ENCODE assay signal across 10 mouse cellular contexts in genomic region chr2:11192281-11193098, GRCm38 (mm10). TPM values are rescaled to one million over a fixed set of nuclear protein-coding genes. Genes with fewer than 3 reads are reported as not detected.
DNase-seq lines count a peak whose midpoint lies in the region; ATAC-seq and TF ChIP-seq lines count a peak whose summit lies in the region.
"Had no signal": no experiment of that assay in that cellular context is flagged by ENCODE, and none has a peak within 500 bp of the region (broad histone marks: within the 10 kb centered on the region; RNA-seq: fewer than 3 reads in every experiment).

No protein-coding gene starts in this region.

- H3K9ac ChIP-seq in embryonic facial prominence, embryonic 14.5 days (ENCODE audit: low read depth, low read length) = no peak overlapping the region
- H3K9ac ChIP-seq in intestine, embryonic 15.5 days = no peak overlapping the region
- H3K9ac ChIP-seq in liver, embryonic 16.5 days (ENCODE audit: low read depth, low read length) = no peak overlapping the region
- H3K9ac ChIP-seq in midbrain, postnatal 0 days (replicated peaks; ENCODE audit: low read length, poor library complexity, severe bottlenecking) = no peak overlapping the region

- TF ChIP-seq CTCF in midbrain, postnatal 0 days (IDR thresholded peaks at IDR 0.05) = no peak

- H3K4me2 ChIP-seq in embryonic facial prominence, embryonic 14.5 days (ENCODE audit: low read depth, low read length) = 0 out of 2 replicates have a peak overlapping the region, but pooled peaks have one; percentile 3
- H3K4me2 ChIP-seq in intestine, embryonic 15.5 days (replicated peaks) = peak overlapping the region; percentile 22; the same call in 1 of the 2 replicates
- H3K4me2 ChIP-seq in liver, embryonic 16.5 days (ENCODE audit: low read depth, low read length) = peak overlapping the region; percentile 49
- no peak overlapping the region for H3K4me2 ChIP-seq in midbrain, postnatal 0 days (ENCODE audit: low read depth, low read length, poor library complexity, severe bottlenecking)

- 60% methylated on average over 12 of the region's 12 CpGs for WGBS in embryonic facial prominence, embryonic 14.5 days
- WGBS in embryonic facial prominence, embryonic 10.5 days = 75% methylated on average over 12 of the region's 12 CpGs
- WGBS in intestine, embryonic 15.5 days = 42% methylated on average over 12 of the region's 12 CpGs
- 22% methylated on average over 12 of the region's 12 CpGs for WGBS in liver, embryonic 16.5 days (ENCODE audit: insufficient replicate concordance)
- WGBS in midbrain, postnatal 0 days = 66% methylated on average over 12 of the region's 12 CpGs

- no peak overlapping the region for H3K4me3 ChIP-seq in embryonic facial prominence, embryonic 14.5 days (ENCODE audit: low read depth, low read length)
- no peak overlapping the region for H3K4me3 ChIP-seq in embryonic facial prominence, embryonic 10.5 days
- H3K4me3 ChIP-seq in intestine, embryonic 15.5 days (replicated peaks) = no peak overlapping the region
- peak overlapping the region; percentile 34 for H3K4me3 ChIP-seq in liver, embryonic 16.5 days (ENCODE audit: low read depth, low read length)
- H3K4me3 ChIP-seq in midbrain, postnatal 0 days (ENCODE audit: low read depth, low read length) = no peak overlapping the region

- H3K9me3 ChIP-seq in embryonic facial prominence, embryonic 14.5 days (ENCODE audit: control insufficient read depth, low read length) = no peaks in the 10 kb centered on the region
- no peaks in the 10 kb centered on the region for H3K9me3 ChIP-seq in embryonic facial prominence, embryonic 10.5 days
- H3K9me3 ChIP-seq in intestine, embryonic 15.5 days = no peaks in the 10 kb centered on the region
- H3K9me3 ChIP-seq in liver, embryonic 16.5 days (replicated peaks; ENCODE audit: control insufficient read depth, low read length) = no peaks in the 10 kb centered on the region
- H3K9me3 ChIP-seq in midbrain, postnatal 0 days (ENCODE audit: low read length) = no peaks in the 10 kb centered on the region

- no peak for DNase-seq in embryonic facial prominence, embryonic 14.5 days (ENCODE audit: low spot score)
- DNase-seq in embryonic facial prominence, embryonic 10.5 days (ENCODE audit: low spot score) = no peak
- DNase-seq in B cell, adult 2 months = peak; percentile 46 to 48
- DNase-seq in midbrain, postnatal 0 days (ENCODE audit: low spot score) = no peak
- DNase-seq in cerebellum, postnatal 36 days = no peak
- DNase-seq in layer of hippocampus, adult 18-20 months (ENCODE audit: low spot score in 2 of 2) = no peak
- DNase-seq: gastrocnemius, postnatal 25 days; layer of hippocampus, adult 9-11 months had no signal

- H3K27ac ChIP-seq in embryonic facial prominence, embryonic 14.5 days (replicated peaks; ENCODE audit: low read depth, low read length) = no peak overlapping the region
- H3K27ac ChIP-seq in embryonic facial prominence, embryonic 10.5 days (replicated peaks) = no peak overlapping the region
- no peak overlapping the region for H3K27ac ChIP-seq in intestine, embryonic 15.5 days
- peak overlapping the region; percentile 56 for H3K27ac ChIP-seq in liver, embryonic 16.5 days (ENCODE audit: low read length)
- no peak overlapping the region for H3K27ac ChIP-seq in midbrain, postnatal 0 days (ENCODE audit: low read depth, low read length)

- H3K4me1 ChIP-seq in embryonic facial prominence, embryonic 14.5 days (ENCODE audit: control insufficient read depth, insufficient read depth, low read length) = no peaks in the 10 kb centered on the region
- 0 out of 2 replicates have a peak, but pooled peaks cover 2% of the 10 kb centered on the region for H3K4me1 ChIP-seq in embryonic facial prominence, embryonic 10.5 days
- no peaks in the 10 kb centered on the region for H3K4me1 ChIP-seq in intestine, embryonic 15.5 days (replicated peaks)
- no peaks in the 10 kb centered on the region; the same call in 1 of the 2 replicates for H3K4me1 ChIP-seq in liver, embryonic 16.5 days (ENCODE audit: control insufficient read depth, low read depth, low read length)
- H3K4me1 ChIP-seq in midbrain, postnatal 0 days (ENCODE audit: insufficient read depth, low read length) = 0 out of 2 replicates have a peak, but pooled peaks cover 3% of the 10 kb centered on the region

- no peaks in the 10 kb centered on the region for H3K36me3 ChIP-seq in embryonic facial prominence, embryonic 14.5 days (ENCODE audit: control insufficient read depth, insufficient read depth, low read length)
- no peaks in the 10 kb centered on the region for H3K36me3 ChIP-seq in embryonic facial prominence, embryonic 10.5 days (replicated peaks)
- no peaks in the 10 kb centered on the region for H3K36me3 ChIP-seq in intestine, embryonic 15.5 days
- no peaks in the 10 kb centered on the region for H3K36me3 ChIP-seq in liver, embryonic 16.5 days (ENCODE audit: control insufficient read depth, insufficient read depth)
- no peaks in the 10 kb centered on the region for H3K36me3 ChIP-seq in midbrain, postnatal 0 days (ENCODE audit: insufficient read depth, low read length)

- ATAC-seq in embryonic facial prominence, embryonic 14.5 days (ENCODE audit: low read depth) = no peak
- ATAC-seq in intestine, embryonic 15.5 days = 0 out of 2 replicates have a peak, but pooled peaks have one; percentile 43
- no peak for ATAC-seq in liver, embryonic 16.5 days (ENCODE audit: low read depth)
- no peak for ATAC-seq in midbrain, postnatal 0 days (ENCODE audit: low FRiP score)

- H3K27me3 ChIP-seq in embryonic facial prominence, embryonic 14.5 days (replicated peaks; ENCODE audit: control insufficient read depth, insufficient read depth, low read length) = no peaks in the 10 kb centered on the region
- no peaks in the 10 kb centered on the region for H3K27me3 ChIP-seq in embryonic facial prominence, embryonic 10.5 days (replicated peaks; ENCODE audit: low read depth, poor library complexity, severe bottlenecking)
- no peaks in the 10 kb centered on the region for H3K27me3 ChIP-seq in intestine, embryonic 15.5 days (replicated peaks)
- H3K27me3 ChIP-seq in liver, embryonic 16.5 days (ENCODE audit: control insufficient read depth, insufficient read depth, low read depth, low read length) = no peaks in the 10 kb centered on the region
- H3K27me3 ChIP-seq in midbrain, postnatal 0 days (ENCODE audit: insufficient read depth, low read length) = no peaks in the 10 kb centered on the region

RNA-seq across cellular contexts. Expression of gene Prkcq, which starts 20.6 kb away (rescaled TPM):
- 6.8 TPM in 2 replicates for polyA plus RNA-seq in embryonic facial prominence, embryonic 14.5 days (2014; fragmentation: Nextera tagmentation; extraction: Ambion mirVana)
- 1.6 and 1.9 TPM in 2 replicates for polyA plus RNA-seq in embryonic facial prominence, embryonic 10.5 days (2016; fragmentation: Nextera tagmentation; extraction: Ambion mirVana)
- polyA plus RNA-seq in intestine, embryonic 15.5 days (2015; fragmentation: Nextera tagmentation; extraction: Ambion mirVana) = 1.4 and 2.0 TPM in 2 replicates
- 2.4 and 2.9 TPM in 2 replicates for polyA plus RNA-seq in liver, embryonic 16.5 days (2015; fragmentation: Nextera tagmentation; extraction: Ambion mirVana)
- total RNA-seq in midbrain, postnatal 0 days (2014; rRNA removed) = 6.9 and 8.2 TPM in 2 replicates
- 7.1 and 8.4 TPM in 2 replicates for polyA plus RNA-seq in midbrain, postnatal 0 days (2015; fragmentation: Nextera tagmentation; extraction: Ambion mirVana)
- total RNA-seq in layer of hippocampus, adult 18-20 months (2021) = 1 to 10 TPM; 7.3 TPM

Comparison
In these comparisons a context has a peak if more than half of its experiments do, and no peak if none do; other contexts are left out.
1. DNase-seq: peak in B cell, adult 2 months (2 of 2); none in embryonic facial prominence, embryonic 14.5 days (single experiment), embryonic facial prominence, embryonic 10.5 days (single experiment), midbrain, postnatal 0 days (single experiment), cerebellum, postnatal 36 days (0 of 2) and layer of hippocampus, adult 18-20 months (0 of 2).